Mouse (Mus musculus) left cerebral cortex, adult 2 months (tissue): ENCODE data around the gene 9930111J21Rik2. TPM values are rescaled to one million over a fixed set of nuclear protein-coding genes. Genes with fewer than 3 reads are reported as not detected.
"Not testable (repeated sequence)": the region's sequence is repeated elsewhere in the genome, so short reads cannot be mapped to it uniquely, and the experiment has no call there.

ENCODE experiments used
- DNase-seq, 2 experiments: peaks; one replicate each; pipeline ENCODE4 v3.0.0; 2021 to 2022; ENCODE audit warnings: low spot score in 2 of 2, mixed read lengths in 1 of 2; ENCODE audit errors: extremely low spot score in 1 of 2
- H3K27ac ChIP-seq: fragments of 200-600 bp; 2 replicates; pipeline ENCODE4 v1.8.1; 2022
- H3K4me3 ChIP-seq: fragments of 200-600 bp; 2 replicates; pipeline ENCODE4 v1.8.1; 2022
- CTCF ChIP-seq: fragments of 200-600 bp; IDR thresholded peaks from 2 replicates; pipeline ENCODE4 v1.8.1; 2022; ENCODE audit warnings: antibody characterized with exemption, mild to moderate bottlenecking, moderate library complexity
- intact Hi-C: fragments of 180-260 bp; cut with DNase I; formaldehyde crosslinking; loops from one replicate; pipeline ENCODE4 v1.15.1; 2025
- long read RNA-seq, 2 experiments: library from polyadenylated mRNA; stranded (forward); transcript quantifications; one replicate each; pipeline ENCODE4 v2.0.0; 2021; ENCODE audit warnings: borderline mapping rate in 2 of 2
- total RNA-seq, 2 experiments: library from RNA; stranded (reverse); gene quantifications; 2 replicates each; pipeline ENCODE4 v1.2.3; 2021

Gene 9930111J21Rik2
- total RNA-seq, result 1 to 10 TPM; 1.6 to 1.8 TPM
- long read RNA-seq, experiment 1, result 0 reads
- long read RNA-seq, experiment 2, result 0 reads

DNA sequence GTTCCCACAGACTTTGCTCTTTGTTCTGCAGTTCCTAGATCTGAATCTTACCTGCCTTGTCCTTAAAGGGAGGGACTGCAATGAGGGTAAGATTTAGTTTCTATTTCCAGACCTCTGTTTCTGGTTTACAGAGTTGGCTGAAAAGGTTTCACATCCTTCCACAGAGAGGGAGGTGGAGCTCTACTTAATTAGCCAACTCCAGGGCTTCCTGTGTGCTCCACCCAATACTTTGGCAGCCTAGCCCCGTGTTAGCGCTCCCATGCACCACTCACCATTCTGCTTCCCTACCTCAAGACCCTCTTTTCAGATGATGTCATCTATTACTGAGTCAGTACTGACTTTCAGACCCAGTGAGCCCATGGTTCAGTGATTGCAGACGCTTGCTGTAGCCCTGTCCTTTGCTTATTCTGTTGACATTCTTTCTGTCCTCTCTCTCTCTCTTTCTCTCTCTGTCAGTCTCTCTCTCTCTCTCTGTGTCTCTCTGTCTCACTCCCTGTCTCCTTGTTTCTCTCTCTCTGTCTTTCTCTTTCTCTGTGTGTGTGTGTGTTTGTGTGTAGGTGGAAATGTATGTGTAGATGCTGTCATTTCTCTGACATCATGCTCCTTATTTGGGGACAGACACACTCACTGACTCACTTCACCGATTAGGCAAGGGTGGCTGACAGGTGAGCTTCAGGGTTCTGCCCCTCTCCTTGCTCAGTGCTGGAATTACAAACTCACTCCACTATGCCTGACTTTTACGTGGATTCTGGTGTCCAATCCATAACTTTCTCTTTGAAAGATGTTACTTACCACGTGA, at the start of gene 9930111J21Rik2:
9930111J21Rik2 (minus strand) TSS at position 150 of the 799 bp plus-strand sequence.
- H3K27ac ChIP-seq, DNase-seq, H3K4me3 ChIP-seq, intact Hi-C loops: not testable (repeated sequence)

DNA sequence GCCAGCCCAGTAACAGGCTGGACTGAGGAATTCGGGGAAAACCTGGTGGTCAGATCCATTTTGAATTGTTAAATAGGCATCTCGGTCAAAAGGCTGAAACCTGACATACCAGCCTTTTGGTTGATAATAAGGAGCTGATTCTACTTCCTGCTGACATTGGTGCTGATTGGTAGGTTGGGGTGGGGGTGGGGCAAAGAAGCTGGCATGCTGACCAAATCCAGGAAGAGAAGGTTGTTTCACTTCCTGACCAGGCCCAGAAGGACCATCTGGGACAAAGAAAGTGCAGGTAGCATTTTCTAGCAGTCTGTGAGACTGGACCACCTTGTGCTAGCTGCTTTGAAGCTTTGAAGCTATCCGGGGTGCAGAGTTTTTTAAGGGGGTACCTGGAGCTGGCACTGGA, 49.4 kb upstream of the 9930111J21Rik2 start:
- no peak for DNase-seq
- H3K4me3 ChIP-seq, result no peak overlapping the region
- intact Hi-C loops, result loop anchor here (5.0 to 10.0 kb wide), 2 partner anchors 172 to 454 kb away; partner anchors contain the start of gene Olfr1380
- H3K27ac ChIP-seq, result no peak overlapping the region
- TF ChIP-seq CTCF, result no peak

- no peak for TF ChIP-seq CTCF
- DNase-seq, result no peak
- no peak overlapping the region for H3K27ac ChIP-seq
- intact Hi-C loops, result no loop called here
- H3K4me3 ChIP-seq, result no peak overlapping the region
Measured at GRCm38 (mm10) chr11:49095367-49095766, 44.3 kb upstream of the 9930111J21Rik2 start.

DNA sequence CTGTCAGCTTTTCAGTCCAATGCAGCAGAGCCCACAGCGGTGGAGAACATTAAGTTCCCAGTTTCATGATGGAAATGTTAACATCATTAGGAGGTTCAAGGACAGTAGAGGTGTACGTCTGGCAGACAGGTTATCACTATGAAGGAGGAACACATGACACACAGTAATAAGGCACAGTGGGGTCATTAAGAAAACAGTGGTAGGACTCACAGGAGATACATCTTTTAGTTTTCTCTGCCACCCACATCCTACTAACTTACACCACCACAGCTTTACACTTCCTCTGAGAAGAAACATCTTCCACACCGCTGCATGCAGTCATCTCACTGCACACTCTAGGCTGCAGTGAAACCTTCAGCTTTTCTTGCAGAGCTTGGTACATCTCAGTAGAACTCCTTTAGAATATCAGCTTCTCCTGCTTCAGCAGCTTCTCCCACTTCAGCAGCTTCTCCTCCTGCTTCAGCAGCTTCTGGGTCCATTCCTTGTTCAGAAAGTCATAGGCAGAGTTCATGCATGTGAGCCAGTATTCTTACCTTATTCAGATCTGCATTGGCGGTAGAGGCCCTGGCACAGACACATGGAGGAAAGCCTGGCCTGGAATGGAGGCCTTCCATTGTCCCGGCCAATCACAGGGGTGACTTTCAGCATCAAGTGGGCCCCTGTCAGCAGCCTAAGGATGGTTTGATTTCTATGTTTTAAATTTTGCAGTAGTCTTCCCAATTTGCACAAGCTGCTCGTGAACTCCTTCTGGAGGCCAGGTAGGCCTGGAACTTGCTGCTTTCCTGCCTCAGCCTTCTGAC, 43.0 kb upstream of the 9930111J21Rik2 start:
- no peak for TF ChIP-seq CTCF
- intact Hi-C loops, result no loop called here
- Histone ChIP-seq H3K27ac (no peak overlapping the region), H3K4me3 (no peak overlapping the region)
- no peak for DNase-seq

DNA sequence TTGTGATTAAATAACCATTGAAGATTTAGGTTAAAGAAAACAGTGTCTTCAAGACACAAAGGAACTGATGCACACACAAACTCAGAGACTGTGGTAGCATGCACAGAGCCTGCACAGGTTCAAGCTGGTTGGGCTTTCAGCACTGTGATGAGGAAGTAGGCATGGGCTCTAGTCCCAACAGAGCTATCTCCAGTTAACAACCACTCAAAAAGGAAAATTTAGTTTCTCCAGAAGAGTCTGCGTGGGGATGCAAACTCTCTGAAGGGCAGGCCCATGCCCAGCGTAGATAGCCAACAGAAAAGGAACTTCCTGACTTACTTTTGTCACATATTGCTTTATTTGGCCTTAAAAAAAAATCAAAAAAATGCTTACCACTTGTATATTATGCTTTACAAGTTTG, 41.7 kb upstream of the 9930111J21Rik2 start:
- intact Hi-C loops, result no loop called here
- TF ChIP-seq CTCF, result no peak
- Histone ChIP-seq H3K27ac (no peak overlapping the region), H3K4me3 (no peak overlapping the region)
- no peak for DNase-seq

- Histone ChIP-seq H3K4me3 (no peak overlapping the region), H3K27ac (no peak overlapping the region)
- no peak for TF ChIP-seq CTCF
- intact Hi-C loops, result no loop called here
- DNase-seq, result no peak
Measured at GRCm38 (mm10) chr11:49092053-49092586, 41.1 kb upstream of the 9930111J21Rik2 start.

- DNase-seq, result no peak
- intact Hi-C loops, result no loop called here
- Histone ChIP-seq H3K27ac (no peak overlapping the region), H3K4me3 (no peak overlapping the region)
- TF ChIP-seq CTCF, result no peak
Measured at GRCm38 (mm10) chr11:49091171-49091570, 40.1 kb upstream of the 9930111J21Rik2 start.

DNA sequence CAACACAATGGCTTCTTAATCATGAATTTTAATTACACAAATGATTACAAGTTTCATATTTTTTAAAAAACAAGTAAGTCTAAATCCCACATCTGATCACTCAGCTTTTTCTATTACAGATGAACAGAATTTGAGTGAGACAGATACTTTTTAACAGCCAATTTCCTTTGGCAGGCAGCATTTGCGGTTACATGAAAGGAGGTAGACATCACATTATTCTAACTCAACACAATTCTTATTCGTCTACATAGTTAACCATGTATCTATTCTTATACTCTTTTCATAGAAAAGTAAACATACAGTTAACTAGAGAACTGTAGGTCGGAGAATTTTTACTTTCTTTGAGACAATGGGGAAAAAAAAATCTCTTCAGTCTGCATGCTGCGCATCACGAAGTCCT, 39.5 kb upstream of the 9930111J21Rik2 start:
- no peak overlapping the region for H3K27ac ChIP-seq
- DNase-seq, result no peak
- TF ChIP-seq CTCF, result no peak
- intact Hi-C loops, result no loop called here
- H3K4me3 ChIP-seq, result no peak overlapping the region

GRCm38 (mm10) chr11:49089735-49090507, 38.9 kb upstream of the 9930111J21Rik2 start:
- H3K4me3 ChIP-seq, result no peak overlapping the region
- intact Hi-C loops, result no loop called here
- no peak for TF ChIP-seq CTCF
- H3K27ac ChIP-seq, result no peak overlapping the region
- no peak for DNase-seq

GRCm38 (mm10) chr11:49088990-49089652, 38.1 kb upstream of the 9930111J21Rik2 start:
- intact Hi-C loops, result no loop called here
- no peak for DNase-seq
- TF ChIP-seq CTCF, result no peak
- Histone ChIP-seq H3K4me3 (no peak overlapping the region), H3K27ac (no peak overlapping the region)
